Mouse (Mus musculus): ENCODE data around the gene Cnnm4.
"Not testable (repeated sequence)": the region's sequence is repeated elsewhere in the genome, so short reads cannot be mapped to it uniquely, and the experiment has no call there.

Gene Cnnm4

GRCm38 (mm10) chr1:36519626-36520025 lies 48.2 kb downstream of the Cnnm4 start:
- no peak for DNase-seq

- no peak for DNase-seq
Measured at GRCm38 (mm10) chr1:36522210-36522609, 50.8 kb downstream of the Cnnm4 start.

GRCm38 (mm10) chr1:36523332-36524013 lies 52.1 kb downstream of the Cnnm4 start:
- DNase-seq, result no peak

- DNase-seq, result no peak
Measured at GRCm38 (mm10) chr1:36524058-36524457, 52.6 kb downstream of the Cnnm4 start.

GRCm38 (mm10) chr1:36525774-36526173 lies 54.4 kb downstream of the Cnnm4 start:
- DNase-seq, result no peak

- no peak for DNase-seq
Measured at GRCm38 (mm10) chr1:36526903-36527302, 55.5 kb downstream of the Cnnm4 start.

GRCm38 (mm10) chr1:36528351-36528750 lies 56.9 kb downstream of the Cnnm4 start:
- DNase-seq, result no peak

GRCm38 (mm10) chr1:36529274-36529673 lies 57.9 kb downstream of the Cnnm4 start:
- DNase-seq, result no peak

- no peak for DNase-seq
Measured at GRCm38 (mm10) chr1:36529875-36530274, 58.5 kb downstream of the Cnnm4 start.

GRCm38 (mm10) chr1:36530485-36530884 lies 59.1 kb downstream of the Cnnm4 start:
- DNase-seq, result no peak

- no peak for DNase-seq
Measured at GRCm38 (mm10) chr1:36530962-36531361, 59.5 kb downstream of the Cnnm4 start.

- DNase-seq, result no peak
Measured at GRCm38 (mm10) chr1:36531461-36531860, 60.0 kb downstream of the Cnnm4 start.

- DNase-seq, result no peak
Measured at GRCm38 (mm10) chr1:36533546-36533945, 62.1 kb downstream of the Cnnm4 start.

GRCm38 (mm10) chr1:36534595-36535058 lies 63.2 kb downstream of the Cnnm4 start:
- DNase-seq, result no peak

GRCm38 (mm10) chr1:36535477-36536396 lies 64.3 kb downstream of the Cnnm4 start:
- DNase-seq, result no peak

- DNase-seq, result no peak
Measured at GRCm38 (mm10) chr1:36536397-36536728, 64.9 kb downstream of the Cnnm4 start.

- DNase-seq, result not testable (repeated sequence)
Measured at GRCm38 (mm10) chr1:36536783-36537182, 65.4 kb downstream of the Cnnm4 start, which contains the start of gene Ankrd23. TSS of gene Ankrd23 (minus strand) at chr1:36536883.

GRCm38 (mm10) chr1:36538727-36539126 lies 67.3 kb downstream of the Cnnm4 start:
- no peak for DNase-seq

GRCm38 (mm10) chr1:36539186-36539585 lies 67.8 kb downstream of the Cnnm4 start, which contains the start of gene Gm42417:
TSS of gene Gm42417 (minus strand) at chr1:36539429.
- DNase-seq, result no peak

- DNase-seq, result no peak
Measured at GRCm38 (mm10) chr1:36540132-36540531, 68.7 kb downstream of the Cnnm4 start.

- no peak for DNase-seq
Measured at GRCm38 (mm10) chr1:36540807-36541206, 69.4 kb downstream of the Cnnm4 start.

- no peak for DNase-seq
Measured at GRCm38 (mm10) chr1:36541844-36542243, 70.4 kb downstream of the Cnnm4 start.

- no peak for DNase-seq
Measured at GRCm38 (mm10) chr1:36542925-36543324, 71.5 kb downstream of the Cnnm4 start.

GRCm38 (mm10) chr1:36545382-36545781 lies 74.0 kb downstream of the Cnnm4 start:
- DNase-seq, result no peak

Measured in layer of hippocampus, adult 9-11 months (tissue).